Comparison of ENCODE assay signal across 8 mouse cellular contexts in the genomic region with DNA sequence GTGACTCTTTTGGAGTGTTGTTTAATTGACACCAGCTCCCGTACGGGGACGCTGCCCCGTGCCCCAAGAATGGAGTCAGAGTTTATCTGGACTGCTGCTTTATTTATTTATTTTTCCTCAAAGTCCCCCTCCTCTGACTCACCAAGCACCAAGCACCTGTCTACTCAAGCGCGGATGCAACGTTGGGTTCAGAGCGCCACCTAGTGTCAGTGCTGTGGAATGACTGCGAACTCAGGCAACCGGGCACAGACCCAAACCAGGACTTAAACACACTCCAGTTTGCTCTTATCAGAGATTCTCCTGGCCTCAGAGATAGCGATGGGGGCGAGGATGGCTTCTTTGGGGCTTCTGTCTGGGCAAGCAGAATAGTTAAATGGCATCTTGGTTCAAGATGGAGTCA. TPM values are rescaled to one million over a fixed set of nuclear protein-coding genes. Genes with fewer than 3 reads are reported as not detected.
DNase-seq lines count a peak whose midpoint lies in the region; ATAC-seq and TF ChIP-seq lines count a peak whose summit lies in the region.

No protein-coding gene starts in this region.

- H3K36me3 ChIP-seq in kidney, adult 2 months (ENCODE audit: control insufficient read depth, insufficient read depth, low read length): no peaks in the 10 kb centered on the region
- no peaks in the 10 kb centered on the region for H3K36me3 ChIP-seq in kidney, embryonic 16.5 days (ENCODE audit: insufficient read depth, low read length)
- H3K36me3 ChIP-seq in MEL (ENCODE audit: control insufficient read depth in 1 of 2, insufficient read depth in 2 of 2, low read length in 2 of 2): no peaks in the 10 kb centered on the region

- H3K79me2 ChIP-seq in MEL (ENCODE audit: control insufficient read depth, insufficient read depth, low read length, poor library complexity): no peaks in the 10 kb centered on the region

- H3K9ac ChIP-seq in kidney, embryonic 16.5 days (replicated peaks; ENCODE audit: low read length): no peak overlapping the region
- no peak overlapping the region for H3K9ac ChIP-seq in MEL (ENCODE audit: control insufficient read depth, low read depth, low read length, poor library complexity, severe bottlenecking)

- no peak overlapping the region for H3K4me2 ChIP-seq in kidney, embryonic 16.5 days (replicated peaks; ENCODE audit: low read depth, low read length)

- intact Hi-C loops in left cerebral cortex, postnatal 10 days (cut with DNase I): loop anchor here (2.0 kb wide), 1 partner anchor 53 kb away; no protein-coding TSS in a partner anchor

- no peaks in the 10 kb centered on the region for H3K4me1 ChIP-seq in kidney, adult 2 months (ENCODE audit: control insufficient read depth, insufficient read depth, low read length)
- H3K4me1 ChIP-seq in kidney, embryonic 16.5 days (ENCODE audit: insufficient read depth, low read length): peaks cover 6% of the 10 kb centered on the region
- no peaks in the 10 kb centered on the region for H3K4me1 ChIP-seq in MEL (ENCODE audit: control insufficient read depth in 1 of 2, insufficient read depth in 2 of 2, low read length in 2 of 2)

- WGBS in kidney, adult 2 months: 5% methylated on average over 12 of the region's 12 CpGs
- WGBS in kidney, embryonic 16.5 days: 5% methylated on average over 12 of the region's 12 CpGs

- no peak overlapping the region for H3K4me3 ChIP-seq in kidney, adult 2 months (ENCODE audit: insufficient read depth, low read depth, low read length)
- H3K4me3 ChIP-seq in kidney, embryonic 16.5 days (ENCODE audit: low read length): no peak overlapping the region
- no peak overlapping the region for H3K4me3 ChIP-seq in MEL (ENCODE audit: control insufficient read depth in 1 of 2, insufficient read depth in 1 of 2, low read depth in 2 of 2, low read length in 2 of 2)

- H3K27me3 ChIP-seq in kidney, adult 2 months (replicated peaks; ENCODE audit: control insufficient read depth, insufficient read depth, low read length): no peaks in the 10 kb centered on the region
- no peaks in the 10 kb centered on the region for H3K27me3 ChIP-seq in kidney, embryonic 16.5 days (ENCODE audit: insufficient read depth, low read length)
- no peaks in the 10 kb centered on the region for H3K27me3 ChIP-seq in MEL (ENCODE audit: control insufficient read depth in 1 of 2, insufficient read depth in 2 of 2, low read length in 2 of 2)

- ATAC-seq in kidney, embryonic 16.5 days (ENCODE audit: low FRiP score, low TSS enrichment): no peak

- TF ChIP-seq RAD21 in MEL (IDR thresholded peaks at IDR 0.05; ENCODE audit: low read depth, low read length): peak; percentile 88

- H3K9me3 ChIP-seq in kidney, embryonic 16.5 days (ENCODE audit: low read length): no peaks in the 10 kb centered on the region
- no peaks in the 10 kb centered on the region for H3K9me3 ChIP-seq in MEL (replicated peaks; ENCODE audit: insufficient read depth, low read length)

- peak; percentile 68 for DNase-seq in kidney, adult 2 months
- peak; percentile 79 for DNase-seq in MEL (ENCODE audit: low read depth, low spot score)
- peak; percentile 71 to 80 for DNase-seq in cerebellum, adult 18-20 months
- peak; percentile 72 for DNase-seq in gastrocnemius, postnatal 10 days
- DNase-seq in left cerebral cortex, postnatal 10 days (ENCODE audit: extremely low spot score in 1 of 2, low spot score in 2 of 2): peak; percentile 69 to 78
- peak; percentile 91 for DNase-seq in naive thymus-derived CD4-positive, alpha-beta T cell, adult 2 months (ENCODE audit: low read depth)
- peak; percentile 60 to 64 for DNase-seq in thymus, adult 18-20 months

- TF ChIP-seq CTCF in kidney, adult 2 months (conservative IDR thresholded peaks at IDR 0.05; ENCODE audit: insufficient read depth, insufficient read length, low read depth, low read length): peak; percentile 97
- peak; percentile 90 to 96 (median 96) for TF ChIP-seq CTCF in MEL (IDR thresholded peaks at IDR 0.05 in 2 of 3, conservative IDR thresholded peaks at IDR 0.05 in 1 of 3; ENCODE audit: control insufficient read depth in 1 of 3, insufficient read depth in 1 of 3, low read depth in 2 of 3, low read length in 3 of 3, poor library complexity in 1 of 3, severe bottlenecking in 1 of 3)

- no peak for TF ChIP-seq POLR2A in kidney, adult 2 months (IDR thresholded peaks at IDR 0.05; ENCODE audit: low read depth, low read length)
- TF ChIP-seq POLR2A in MEL (IDR thresholded peaks at IDR 0.05; ENCODE audit: control insufficient read depth in 1 of 2, insufficient read depth in 1 of 2, low read depth in 1 of 2, low read length in 2 of 2, poor library complexity in 1 of 2): no peak

- TF ChIP-seq EP300 in MEL (IDR thresholded peaks at IDR 0.05; ENCODE audit: low read depth in 1 of 2, low read length in 2 of 2): 0 out of 4 replicates have a peak, but pooled peaks of 1 of the 2 experiments have one; percentile 35

- H3K27ac ChIP-seq in kidney, adult 2 months (ENCODE audit: insufficient read depth, low read depth, low read length): no peak overlapping the region
- no peak overlapping the region for H3K27ac ChIP-seq in kidney, embryonic 16.5 days (ENCODE audit: low read length)
- H3K27ac ChIP-seq in MEL (ENCODE audit: control insufficient read depth, low read depth, low read length): no peak overlapping the region

TF ChIP-seq in MEL, 35 proteins besides CTCF, POLR2A, EP300 and RAD21:
- no peak for TF ChIP-seq MAFK (IDR thresholded peaks at IDR 0.05; ENCODE audit: borderline replicate concordance, low read depth, low read length)
- TF ChIP-seq ZNF384 (IDR thresholded peaks at IDR 0.05; ENCODE audit: low read depth, low read length): no peak
- TF ChIP-seq POLR2AphosphoS2 (IDR thresholded peaks at IDR 0.05; ENCODE audit: low read length): no peak
- TF ChIP-seq ZKSCAN1 (IDR thresholded peaks at IDR 0.05; ENCODE audit: low read depth, low read length): no peak
- no peak for TF ChIP-seq JUND (IDR thresholded peaks at IDR 0.05; ENCODE audit: low read depth, low read length)
- peak; percentile 49; the same call in 1 of the 2 replicates for TF ChIP-seq TCF12 (IDR thresholded peaks at IDR 0.05; ENCODE audit: low read depth, low read length)
- TF ChIP-seq GATA1 (IDR thresholded peaks at IDR 0.05; ENCODE audit: low read depth, low read length): peak; percentile 67
- no peak for TF ChIP-seq KAT2A (conservative IDR thresholded peaks at IDR 0.05; ENCODE audit: low read depth, low read length)
- no peak for TF ChIP-seq ZMIZ1 (IDR thresholded peaks at IDR 0.05; ENCODE audit: low read depth, low read length)
- no peak for TF ChIP-seq SIN3A (IDR thresholded peaks at IDR 0.05; ENCODE audit: low read length)
- no peak for TF ChIP-seq CHD2 (IDR thresholded peaks at IDR 0.05; ENCODE audit: low read length)
- no peak for TF ChIP-seq BHLHE40 (IDR thresholded peaks at IDR 0.05; ENCODE audit: borderline replicate concordance, low read depth, low read length)
- no peak for TF ChIP-seq ETS1 (IDR thresholded peaks at IDR 0.05; ENCODE audit: low read depth, low read length)
- TF ChIP-seq CHD1 (IDR thresholded peaks at IDR 0.05; ENCODE audit: low read depth, low read length): no peak
- no peak for TF ChIP-seq E2F4 (IDR thresholded peaks at IDR 0.05; ENCODE audit: borderline replicate concordance, low read depth, low read length)
- peak; percentile 54; the same call in 1 of the 2 replicates for TF ChIP-seq RCOR1 (IDR thresholded peaks at IDR 0.05; ENCODE audit: low read depth, low read length)
- TF ChIP-seq USF1 (IDR thresholded peaks at IDR 0.05; ENCODE audit: low read depth, low read length): no peak
- no peak for TF ChIP-seq GABPA (IDR thresholded peaks at IDR 0.05; ENCODE audit: low read depth, low read length)
- TF ChIP-seq MXI1 (IDR thresholded peaks at IDR 0.05; ENCODE audit: low read depth, low read length): no peak
- no peak for TF ChIP-seq NELFE (IDR thresholded peaks at IDR 0.05; ENCODE audit: low read depth, low read length)
- TF ChIP-seq ZC3H11A (IDR thresholded peaks at IDR 0.05; ENCODE audit: low read depth, low read length): peak; percentile 73
- peak; percentile 77 for TF ChIP-seq SMC3 (IDR thresholded peaks at IDR 0.05; ENCODE audit: low read depth, low read length)
- TF ChIP-seq MAX (IDR thresholded peaks at IDR 0.05; ENCODE audit: low read length): no peak

RNA-seq across cellular contexts. Expression of a gene that starts 25.0 kb away (rescaled TPM):
- 2.3 and 3.4 TPM in 2 replicates for polyA plus RNA-seq in kidney, adult 2 months (2012; rRNA removed)
- 0.66 and 0.70 TPM in 2 replicates for polyA plus RNA-seq in kidney, embryonic 16.5 days (2015; fragmentation: Nextera tagmentation; extraction: Ambion mirVana)
- 0.26 and 0.69 TPM in 2 replicates for total RNA-seq in MEL (2012; rRNA removed)
- polyA plus RNA-seq in MEL (2012; ENCODE audit: insufficient read depth in 1 of 2, insufficient read length in 2 of 2, low read depth in 1 of 2, low replicate concordance in 2 of 2, missing spikeins in 1 of 2): 1 to 10 TPM in 1 of 2 experiments, not detected in 1; 4.5 TPM
- total RNA-seq in gastrocnemius, postnatal 10 days (2021): under 1 TPM in 1 of 2 experiments, not detected in 1; 0.23 TPM
- total RNA-seq in left cerebral cortex, postnatal 10 days (2021): 100 to 1,000 TPM; 107 to 122 TPM

RNA-seq across cellular contexts. Expression of a gene that starts 38.1 kb away (rescaled TPM):
- 1.5 and 4.4 TPM in 2 replicates for polyA plus RNA-seq in kidney, adult 2 months (2012; rRNA removed)
- 5.4 and 7.9 TPM in 2 replicates for polyA plus RNA-seq in kidney, embryonic 16.5 days (2015; fragmentation: Nextera tagmentation; extraction: Ambion mirVana)
- 0.12 and 0.13 TPM in 2 replicates for total RNA-seq in MEL (2012; rRNA removed)
- under 1 TPM in 1 of 2 experiments, not detected in 1; 0.63 TPM for polyA plus RNA-seq in MEL (2012; ENCODE audit: insufficient read depth in 1 of 2, insufficient read length in 2 of 2, low read depth in 1 of 2, low replicate concordance in 2 of 2, missing spikeins in 1 of 2)
- total RNA-seq in gastrocnemius, postnatal 10 days (2021): 1 to 10 TPM; 1.2 to 1.4 TPM
- 10 to 100 TPM; 84.4 to 90.4 TPM for total RNA-seq in left cerebral cortex, postnatal 10 days (2021)

RNA-seq across cellular contexts. Expression of a gene that starts 39.6 kb away (rescaled TPM):
- not detected in 2 replicates for polyA plus RNA-seq in kidney, adult 2 months (2012; rRNA removed)
- not detected in 2 replicates for polyA plus RNA-seq in kidney, embryonic 16.5 days (2015; fragmentation: Nextera tagmentation; extraction: Ambion mirVana)
- not detected in 2 replicates for total RNA-seq in MEL (2012; rRNA removed)
- under 1 TPM in 1 of 2 experiments, not detected in 1; 0.25 TPM for polyA plus RNA-seq in MEL (2012; ENCODE audit: insufficient read depth in 1 of 2, insufficient read length in 2 of 2, low read depth in 1 of 2, low replicate concordance in 2 of 2, missing spikeins in 1 of 2)
- total RNA-seq in gastrocnemius, postnatal 10 days (2021): not detected
- total RNA-seq in left cerebral cortex, postnatal 10 days (2021): 1 to 10 TPM in 1 of 2 experiments, not detected in 1; 1.1 TPM

Comparison
In these comparisons a context has a peak if more than half of its experiments do, and no peak if none do; other contexts are left out.
1. RNA of a gene that starts 25.0 kb away (total RNA-seq): 107 to 122 TPM in left cerebral cortex, postnatal 10 days; 0.26 to 0.69 TPM in MEL and 0.23 TPM in gastrocnemius, postnatal 10 days; every median in the first group is over 10 times any median in the second.
2. RNA of a gene that starts 38.1 kb away (total RNA-seq): 84.4 to 90.4 TPM in left cerebral cortex, postnatal 10 days; 1.2 to 1.4 TPM in gastrocnemius, postnatal 10 days and 0.12 to 0.13 TPM in MEL; every median in the first group is over 10 times any median in the second.
3. Peak in every context shown above with its lines, with median percentiles within 50 percentile points of each other: DNase-seq.